Mouse (Mus musculus) lung, postnatal 0 days (tissue): ENCODE measurements around the gene Smarcd2.

Experiments used
- CTCF ChIP-seq: IDR thresholded peaks from 2 replicates; pipeline ENCODE4 v1.5.1; 2016; ENCODE audit warnings: antibody characterized with exemption, mild to moderate bottlenecking
- EP300 ChIP-seq: IDR thresholded peaks from 2 replicates; pipeline ENCODE4 v1.6.1; 2016; ENCODE audit warnings: antibody characterized with exemption, mild to moderate bottlenecking, control low read depth

DNA sequence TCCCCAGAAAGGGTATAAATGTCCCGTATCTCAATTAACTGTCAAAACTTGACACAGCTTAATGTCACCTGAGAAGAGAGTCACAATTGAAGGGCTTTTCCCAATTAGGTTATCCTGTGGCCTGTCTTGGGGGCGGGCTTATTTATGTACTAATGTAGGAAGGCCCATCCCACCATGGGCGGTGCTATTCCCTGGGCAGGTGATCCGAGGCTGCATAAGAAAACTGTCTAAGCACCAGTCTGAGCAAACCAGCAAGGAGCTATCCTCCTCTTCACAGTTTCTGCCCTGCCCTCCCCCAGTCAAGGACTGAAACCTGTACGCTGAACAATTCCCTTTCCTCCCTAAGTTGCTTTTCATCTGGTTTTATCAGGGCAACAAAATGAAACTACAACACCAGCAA lies 17.6 kb upstream of the Smarcd2 start:
- TF ChIP-seq CTCF (no peak), EP300 (no peak)
